Mouse (Mus musculus) kidney, embryonic 14.5 days (tissue): ENCODE results near the gene Trim17. TPM values are rescaled to one million over a fixed set of nuclear protein-coding genes. Genes with fewer than 3 reads are reported as not detected.

Experiments
- ATAC-seq: fragments of 200-750 bp; cut with Nextera tagmentation; 2 replicates; pipeline ENCODE4 v1.8.0; 2017; ENCODE audit warnings: moderate number of reproducible peaks, mild to moderate bottlenecking, moderate TSS enrichment, moderate library complexity; ENCODE audit not compliant: low FRiP score, low TSS enrichment
- H3K27ac ChIP-seq: fragments of 300-500 bp; sonication (generic); 2 replicates; pipeline ENCODE4 v1.5.1; 2014; ENCODE audit warnings: low read depth, mild to moderate bottlenecking, low read length, moderate library complexity, mixed read lengths
- H3K27me3 ChIP-seq: fragments of 300-500 bp; sonication (generic); 2 replicates; pipeline ENCODE4 v1.6.1; 2014; ENCODE audit warnings: mild to moderate bottlenecking, low read length; ENCODE audit not compliant: control insufficient read depth, insufficient read depth
- H3K36me3 ChIP-seq: fragments of 300-500 bp; sonication (generic); 2 replicates; pipeline ENCODE4 v1.6.1; 2014; ENCODE audit warnings: low read length, mixed read lengths; ENCODE audit not compliant: control insufficient read depth, insufficient read depth
- H3K4me1 ChIP-seq: fragments of 300-500 bp; sonication (generic); 2 replicates; pipeline ENCODE4 v1.6.1; 2014; ENCODE audit warnings: low read length, mixed read lengths; ENCODE audit not compliant: control insufficient read depth, insufficient read depth
- H3K4me2 ChIP-seq: fragments of 300-500 bp; sonication (generic); replicated peaks from 2 replicates; pipeline ENCODE4 v1.6.1; 2014; ENCODE audit warnings: low read depth, mild to moderate bottlenecking, low read length
- H3K4me3 ChIP-seq: fragments of 300-500 bp; sonication (generic); 2 replicates; pipeline ENCODE4 v1.5.1; 2014; ENCODE audit warnings: mild to moderate bottlenecking, low read length
- H3K9ac ChIP-seq: fragments of 300-500 bp; sonication (generic); 2 replicates; pipeline ENCODE4 v1.6.1; 2014; ENCODE audit warnings: low read depth, mild to moderate bottlenecking, low read length, moderate library complexity
- H3K9me3 ChIP-seq: fragments of 300-500 bp; sonication (generic); 2 replicates; pipeline ENCODE4 v1.6.1; 2016; ENCODE audit warnings: low read length; ENCODE audit not compliant: control insufficient read depth
- WGBS: fragments of 180-500 bp; shearing (Covaris S2); extraction: QIAGEN DNeasy Blood & Tissue Kit; methylation state at CpG from one replicate; pipeline ENCODE4 v1.1.7; 2014; 5-methylcytosine and 5-hydroxymethylcytosine counted together
- polyA plus RNA-seq: library from polyadenylated mRNA; unstranded; fragments of >200 nt; fragmentation: Nextera tagmentation; extraction: Ambion mirVana; gene quantifications from 2 replicates; pipeline ENCODE4 v1.2.1, GENCODE M21; 2014

Gene Trim17
- polyA plus RNA-seq, 1 experiment from 2014 or later = 0.65 TPM

DNA sequence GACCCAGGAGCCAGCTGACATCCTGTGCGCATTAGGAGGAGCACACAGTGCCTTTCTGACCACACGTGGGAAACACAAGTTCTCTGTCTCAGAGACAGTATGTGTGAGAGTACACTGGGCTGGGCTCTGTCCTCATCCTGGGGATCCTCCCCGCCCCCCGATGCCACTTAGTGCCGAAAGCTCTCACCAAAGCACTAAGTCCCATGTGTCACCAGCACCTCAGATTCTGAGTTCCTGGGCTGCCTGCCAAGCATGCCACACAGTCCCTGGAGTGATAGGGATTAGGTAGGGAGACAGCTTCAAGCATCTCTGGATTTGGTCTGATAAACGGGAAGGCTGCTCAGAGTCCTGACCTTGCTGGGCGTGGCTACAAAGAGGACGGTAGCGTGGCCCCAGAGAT is 36.3 kb downstream of the Trim17 start:
- Histone ChIP-seq H3K9me3 (no peaks in the 10 kb centered on the region), H3K27ac (no peak overlapping the region), H3K36me3 (peaks cover 48% of the 10 kb centered on the region), H3K4me2 (no peak overlapping the region), H3K4me1 (no peaks in the 10 kb centered on the region), H3K9ac (no peak overlapping the region), H3K27me3 (no peaks in the 10 kb centered on the region; the same call in 1 of the 2 replicates), H3K4me3 (no peak overlapping the region)
- WGBS = 80% methylated on average over 9 of the region's 9 CpGs
- ATAC-seq = no peak

DNA sequence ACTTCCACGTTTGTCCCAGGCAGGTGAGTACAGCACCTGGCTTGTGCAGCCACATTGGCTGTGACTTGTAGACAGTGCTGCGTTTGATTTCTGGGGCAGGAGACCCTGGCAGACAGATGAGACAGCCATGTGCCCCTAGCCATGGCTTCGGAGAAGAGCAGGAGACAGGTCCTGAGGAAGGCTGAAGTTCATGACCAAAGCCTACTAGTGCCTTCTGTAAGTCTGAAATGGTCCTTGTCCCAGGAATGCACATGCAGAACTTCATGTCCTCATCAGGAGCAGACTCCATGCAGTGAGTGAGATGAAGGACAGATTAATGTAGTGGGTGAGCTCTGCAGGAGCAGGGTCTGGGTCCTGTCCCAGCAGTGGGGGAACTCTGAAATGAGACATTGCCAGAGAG is 37.4 kb downstream of the Trim17 start:
- ATAC-seq = no peak
- WGBS = 78% methylated on average over 3 of the region's 3 CpGs

DNA sequence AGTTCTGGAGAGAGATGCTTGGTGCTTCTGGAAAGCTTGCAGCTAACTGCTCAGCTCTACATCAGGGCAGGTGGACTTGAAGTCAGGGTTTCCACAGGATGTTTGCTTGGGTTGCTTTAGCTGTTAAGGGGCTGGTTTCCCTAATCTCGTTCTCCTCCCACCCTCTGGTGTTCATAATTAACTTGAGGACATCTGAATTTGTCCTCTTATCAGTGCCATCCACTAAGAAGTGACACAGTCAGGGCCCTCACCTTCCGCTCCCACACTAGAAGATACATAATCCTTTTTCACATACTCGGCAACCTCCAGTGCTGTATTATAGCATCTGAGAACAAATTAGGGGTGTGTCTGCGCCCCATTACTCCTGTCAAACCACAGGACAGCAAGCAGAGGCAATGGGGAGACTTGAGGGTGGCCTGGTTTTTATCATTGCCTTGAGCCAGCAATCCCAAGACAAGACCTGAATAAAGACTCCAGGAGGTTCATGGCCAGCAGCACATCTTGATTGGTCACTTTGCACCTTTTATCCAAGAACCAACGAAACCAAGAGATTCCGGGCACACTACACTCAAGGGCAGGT is 38.7 kb downstream of the Trim17 start:
- WGBS = 80% methylated on average over 6 of the region's 6 CpGs
- Histone ChIP-seq H3K9ac (no peak overlapping the region), H3K27me3 (peaks cover 3% of the 10 kb centered on the region), H3K27ac (no peak overlapping the region), H3K4me2 (no peak overlapping the region), H3K36me3 (peaks cover 30% of the 10 kb centered on the region), H3K4me1 (no peaks in the 10 kb centered on the region), H3K4me3 (no peak overlapping the region), H3K9me3 (no peaks in the 10 kb centered on the region)
- no peak for ATAC-seq

More for the DNA sequence above, 37.4 kb downstream of the Trim17 start:
- no peaks in the 10 kb centered on the region for H3K9me3 ChIP-seq
- no peak overlapping the region for H3K4me2 ChIP-seq
- H3K4me3 ChIP-seq = no peak overlapping the region
- H3K4me1 ChIP-seq = no peaks in the 10 kb centered on the region
- H3K9ac ChIP-seq = no peak overlapping the region
- H3K27me3 ChIP-seq = peaks cover 3% of the 10 kb centered on the region
- no peak overlapping the region for H3K27ac ChIP-seq
- peaks cover 37% of the 10 kb centered on the region for H3K36me3 ChIP-seq

DNA sequence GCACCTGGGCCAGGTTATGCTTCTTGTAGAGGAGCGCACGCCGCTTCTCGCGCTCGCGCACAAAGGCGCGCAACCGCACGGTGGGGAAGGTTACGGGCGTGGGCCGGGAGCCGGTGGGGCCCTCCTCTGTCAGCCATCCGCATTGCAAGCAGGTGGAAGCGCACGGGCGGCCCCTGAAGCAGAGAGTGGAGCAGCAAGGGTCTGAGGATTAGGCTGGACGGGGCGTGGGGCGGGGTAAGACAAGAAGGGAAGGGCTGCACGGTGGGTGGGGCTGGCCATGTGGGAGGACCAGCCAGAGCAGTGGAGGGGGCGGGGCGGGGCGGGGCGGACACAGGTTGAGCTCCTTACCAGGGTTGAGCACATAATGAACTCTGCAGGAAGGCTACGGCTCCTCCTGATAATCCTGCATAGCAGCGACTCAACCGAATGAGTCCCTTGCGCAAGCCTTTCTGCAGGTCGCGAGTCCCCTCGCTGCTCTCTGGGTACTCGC is 39.9 kb downstream of the Trim17 start:
- Histone ChIP-seq H3K9me3 (no peaks in the 10 kb centered on the region), H3K4me1 (no peaks in the 10 kb centered on the region), H3K27me3 (peaks cover 3% of the 10 kb centered on the region), H3K4me2 (peak overlapping the region; percentile 62), H3K27ac (no peak overlapping the region), H3K36me3 (peaks cover 18% of the 10 kb centered on the region; the same call in 1 of the 2 replicates), H3K4me3 (peak overlapping the region; percentile 33), H3K9ac (peak overlapping the region; percentile 31; the same call in 1 of the 2 replicates)
- WGBS = 3% methylated on average over 31 of the region's 35 CpGs
- peak; percentile 84 for ATAC-seq

DNA sequence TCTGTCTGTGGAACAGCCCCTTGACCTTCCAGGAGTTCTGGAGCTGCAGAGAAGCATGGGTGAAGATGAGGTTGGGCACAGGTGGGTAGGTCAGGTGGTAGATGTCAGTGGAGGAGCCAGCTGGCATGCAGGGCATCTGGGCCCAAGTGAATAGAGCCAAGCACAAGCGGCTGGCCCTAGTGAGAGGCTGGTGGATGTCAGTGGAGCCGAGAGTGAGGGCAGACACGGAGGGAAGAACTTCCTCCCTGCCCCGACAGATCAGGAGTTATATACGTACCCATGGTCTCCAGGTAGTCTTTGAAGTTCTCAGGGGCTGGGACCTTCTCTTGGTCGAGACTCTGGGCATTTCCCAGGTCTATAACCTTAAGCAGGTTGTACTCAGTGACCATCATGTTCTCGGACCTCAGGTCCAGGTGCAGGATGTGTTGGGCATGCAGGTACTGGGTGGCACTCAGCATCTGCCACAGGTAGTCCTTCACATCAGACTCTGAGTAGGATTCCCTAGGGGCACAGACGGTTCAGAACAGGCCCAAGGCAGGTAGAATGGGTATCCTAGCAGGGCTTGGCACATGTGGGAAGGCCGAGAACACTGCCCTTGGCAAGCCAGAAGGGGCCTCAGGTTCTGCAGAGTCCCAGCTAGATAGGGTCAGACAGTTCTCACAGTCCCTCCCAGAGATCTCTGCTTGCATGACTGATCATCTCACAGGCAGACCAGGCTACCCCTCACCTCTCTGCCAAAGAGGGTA is 40.7 kb downstream of the Trim17 start:
- H3K27ac ChIP-seq = no peak overlapping the region
- no peak overlapping the region for H3K4me3 ChIP-seq
- 84% methylated on average over 9 of the region's 9 CpGs for WGBS
- no peak for ATAC-seq
- H3K27me3 ChIP-seq = peaks cover 3% of the 10 kb centered on the region
- H3K4me2 ChIP-seq = peak overlapping the region; percentile 62; the same call in 1 of the 2 replicates
- no peaks in the 10 kb centered on the region for H3K4me1 ChIP-seq
- peaks cover 9% of the 10 kb centered on the region; the same call in 1 of the 2 replicates for H3K36me3 ChIP-seq
- H3K9ac ChIP-seq = no peak overlapping the region
- H3K9me3 ChIP-seq = no peaks in the 10 kb centered on the region

DNA sequence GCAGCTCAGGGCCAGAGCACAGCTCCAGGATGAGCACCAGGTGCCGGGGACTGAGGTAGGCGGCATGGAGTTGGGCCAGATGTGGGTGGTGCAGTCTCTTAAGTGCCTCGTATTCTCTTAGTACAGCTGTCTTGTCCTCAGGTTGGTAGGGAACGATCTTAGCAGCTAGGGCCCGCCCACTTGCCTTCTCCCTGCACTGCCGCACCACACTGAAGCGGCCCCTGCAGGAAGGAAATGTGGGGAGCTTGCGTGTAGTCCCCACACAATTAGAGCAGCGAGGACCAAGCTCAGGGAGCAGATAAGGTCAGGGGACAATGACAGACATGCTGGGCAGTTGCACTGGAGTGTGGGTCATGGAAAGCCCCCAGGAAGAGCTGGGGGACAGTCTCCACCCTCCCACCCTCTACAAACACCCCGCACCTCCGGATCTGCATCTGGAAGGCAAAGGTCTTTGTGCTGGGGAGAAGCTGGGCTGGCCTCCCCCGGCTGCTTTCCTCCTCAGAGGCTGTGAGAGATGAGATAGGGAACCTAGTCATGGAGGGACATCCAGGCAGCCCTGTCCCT is 41.4 kb downstream of the Trim17 start:
- peaks cover 3% of the 10 kb centered on the region; the same call in 1 of the 2 replicates for H3K36me3 ChIP-seq
- H3K27ac ChIP-seq = no peak overlapping the region
- no peak overlapping the region for H3K9ac ChIP-seq

DNA sequence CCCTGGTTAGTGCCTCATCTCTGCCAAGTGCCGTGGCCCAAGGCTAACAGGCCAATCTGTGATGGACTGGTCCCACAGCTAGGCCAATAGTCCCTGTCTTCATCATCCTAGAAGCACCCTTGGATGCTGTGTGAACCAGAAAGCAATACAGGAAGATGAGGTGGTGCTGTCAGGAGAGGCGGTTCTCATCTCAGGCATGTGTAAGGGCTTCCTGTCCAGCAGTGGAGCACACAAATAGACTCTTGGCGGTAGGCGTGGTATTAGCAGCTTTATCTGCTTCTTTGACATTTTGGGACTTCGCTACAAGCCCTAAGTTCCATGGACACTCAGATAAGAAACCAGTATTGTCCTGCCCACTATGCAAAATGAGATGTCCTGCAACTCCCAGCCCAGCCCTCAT is 43.1 kb downstream of the Trim17 start:
- Histone ChIP-seq H3K27ac (no peak overlapping the region), H3K9ac (no peak overlapping the region), H3K27me3 (peaks cover 3% of the 10 kb centered on the region), H3K4me3 (no peak overlapping the region), H3K4me2 (no peak overlapping the region), H3K36me3 (no peaks in the 10 kb centered on the region), H3K9me3 (no peaks in the 10 kb centered on the region), H3K4me1 (no peaks in the 10 kb centered on the region)
- WGBS = 87% methylated on average over 5 of the region's 5 CpGs
- no peak for ATAC-seq

More for the DNA sequence above, 41.4 kb downstream of the Trim17 start:
- H3K9me3 ChIP-seq = no peaks in the 10 kb centered on the region
- H3K4me1 ChIP-seq = no peaks in the 10 kb centered on the region
- H3K4me2 ChIP-seq = no peak overlapping the region
- ATAC-seq = no peak
- no peak overlapping the region for H3K4me3 ChIP-seq
- H3K27me3 ChIP-seq = peaks cover 3% of the 10 kb centered on the region
- 40% methylated on average over 12 of the region's 12 CpGs for WGBS

DNA sequence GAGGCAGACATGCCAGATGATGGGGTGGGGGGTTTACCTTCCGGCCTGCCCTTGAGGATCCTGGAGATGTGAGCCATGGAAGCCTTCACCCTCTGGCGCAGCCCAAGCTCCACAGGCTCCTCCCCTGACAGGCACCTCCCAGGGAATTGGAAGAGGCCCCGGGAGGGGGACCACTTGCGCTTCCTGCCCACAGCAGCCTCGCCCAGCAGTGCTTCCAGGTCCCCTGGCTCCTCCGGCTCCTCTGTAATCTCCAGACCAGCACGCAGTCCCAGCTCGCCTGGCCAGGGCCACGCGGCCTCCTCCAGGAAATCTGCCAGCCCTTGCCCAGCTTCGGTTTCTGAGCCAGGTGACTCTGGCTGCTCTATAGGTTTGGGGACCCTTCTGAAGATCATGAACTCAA is 44.7 kb downstream of the Trim17 start:
- H3K4me3 ChIP-seq = no peak overlapping the region
- H3K27me3 ChIP-seq = peaks cover 3% of the 10 kb centered on the region
- no peaks in the 10 kb centered on the region for H3K9me3 ChIP-seq
- H3K36me3 ChIP-seq = no peaks in the 10 kb centered on the region
- no peaks in the 10 kb centered on the region for H3K4me1 ChIP-seq
- no peak for ATAC-seq
- no peak overlapping the region for H3K27ac ChIP-seq
- no peak overlapping the region for H3K4me2 ChIP-seq
- 54% methylated on average over 10 of the region's 11 CpGs for WGBS
- H3K9ac ChIP-seq = no peak overlapping the region

DNA sequence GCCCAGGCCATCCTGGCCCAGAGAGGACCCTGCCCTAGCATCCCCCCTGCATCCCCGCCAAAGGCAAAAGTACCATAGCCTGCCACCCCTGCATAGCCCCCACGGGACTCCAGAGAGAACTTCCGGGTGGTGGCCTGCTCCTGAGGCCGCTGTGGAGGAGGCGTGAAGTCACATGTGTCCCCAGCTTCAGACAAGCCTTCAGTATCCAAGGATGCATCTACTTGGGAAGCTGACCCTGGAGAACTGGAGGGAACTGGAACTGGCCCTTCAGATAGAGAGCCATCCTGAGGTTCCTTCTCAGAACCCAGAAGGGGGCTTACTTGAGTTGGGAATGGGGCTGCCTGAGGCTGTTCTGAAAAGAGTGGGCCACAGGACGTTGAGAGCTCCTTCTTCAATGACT is 45.3 kb downstream of the Trim17 start:
- no peak overlapping the region for H3K4me2 ChIP-seq
- H3K4me1 ChIP-seq = no peaks in the 10 kb centered on the region
- no peaks in the 10 kb centered on the region for H3K36me3 ChIP-seq
- no peak overlapping the region for H3K4me3 ChIP-seq
- no peaks in the 10 kb centered on the region for H3K9me3 ChIP-seq
- no peak overlapping the region for H3K27ac ChIP-seq
- no peak for ATAC-seq
- H3K27me3 ChIP-seq = peaks cover 3% of the 10 kb centered on the region
- no peak overlapping the region for H3K9ac ChIP-seq
- 83% methylated on average over 6 of the region's 6 CpGs for WGBS
